Mouse (Mus musculus) ZHBTc4 (cell line): ENCODE measurements around the gene Tshz2.
A peak's percentile ranks its signal among the peaks of the same experiment; 100 is the strongest.

Experiments used
- DNase-seq: peaks from one replicate; pipeline ENCODE4 v3.0.0-alpha.2; 2011; ENCODE audit warnings: low read depth, low spot score

Gene Tshz2

GRCm38 (mm10) chr2:169869468-169869867, 236.7 kb downstream of the Tshz2 start:
- no peak for DNase-seq

DNA sequence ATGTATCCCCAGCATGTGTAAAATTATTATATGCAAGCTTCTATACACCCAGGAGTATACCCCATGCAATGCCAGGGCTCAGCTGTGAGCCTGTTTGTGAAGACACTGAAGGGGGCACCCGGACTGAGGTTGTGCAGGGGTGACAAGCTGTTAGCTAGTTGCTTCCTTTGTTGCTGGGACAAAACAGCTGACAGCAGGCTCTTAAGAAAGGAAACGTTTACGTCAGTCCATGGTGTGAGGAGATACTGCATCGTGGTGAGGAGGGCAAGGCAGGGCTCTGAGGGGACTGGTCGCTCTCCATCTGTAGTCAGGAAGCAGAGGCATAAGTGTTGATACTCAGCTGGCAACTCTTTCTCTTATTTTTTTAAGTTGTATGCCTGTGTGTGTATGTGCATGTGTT, 237.7 kb downstream of the Tshz2 start:
- no peak for DNase-seq

- no peak for DNase-seq
Measured at GRCm38 (mm10) chr2:169871436-169872060, 238.7 kb downstream of the Tshz2 start.

GRCm38 (mm10) chr2:169873442-169873841, 240.6 kb downstream of the Tshz2 start:
- no peak for DNase-seq

DNA sequence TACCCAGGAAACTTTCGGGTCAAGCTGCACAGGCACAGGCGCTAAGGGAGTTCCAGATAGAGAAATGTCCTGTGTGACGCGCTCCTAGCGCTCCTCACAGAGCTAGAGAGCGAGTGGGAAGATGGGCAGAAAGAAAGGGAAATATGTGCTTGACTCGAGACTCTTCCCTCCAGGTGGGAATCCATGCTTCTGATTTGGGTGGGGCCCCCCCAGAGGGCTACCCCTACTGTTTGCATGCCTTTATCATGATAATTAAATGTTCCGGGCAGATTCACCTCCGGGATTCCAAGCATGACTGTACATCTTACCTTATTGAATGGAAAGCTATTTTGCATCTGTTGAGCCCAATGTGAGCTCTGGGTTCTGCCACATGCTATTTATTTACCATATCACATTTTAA, 255.1 kb downstream of the Tshz2 start:
- DNase-seq: peak; percentile 83

DNA sequence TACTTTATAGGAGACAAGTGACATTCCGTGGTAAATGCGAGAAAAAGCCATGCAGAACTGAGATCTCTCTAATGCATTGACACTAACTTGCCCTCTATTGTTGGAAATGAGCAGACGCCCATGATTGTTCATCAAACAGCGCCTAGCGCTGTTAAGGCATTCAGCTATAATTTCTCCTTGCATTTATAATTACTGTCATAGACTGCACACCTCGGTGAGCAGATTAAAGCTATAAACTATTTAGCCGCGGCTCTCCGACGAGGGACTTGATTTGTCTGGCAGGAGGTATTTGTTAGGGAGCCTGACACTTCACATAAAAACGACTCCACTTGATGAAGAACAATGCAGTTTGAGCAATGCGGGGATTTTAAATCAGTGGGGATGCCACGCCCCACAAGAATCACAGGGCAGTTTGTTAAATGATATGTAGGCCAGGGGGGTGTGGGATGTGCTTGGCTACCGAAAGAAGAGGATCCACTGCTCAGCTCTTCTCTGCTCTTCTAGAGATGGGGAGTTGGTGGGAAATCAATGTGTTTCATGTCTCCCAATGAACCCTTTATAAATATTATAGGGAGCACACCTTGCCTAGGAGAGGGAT, 259.7 kb downstream of the Tshz2 start:
- peak; percentile 37 for DNase-seq

GRCm38 (mm10) chr2:169902896-169903295, 270.1 kb downstream of the Tshz2 start:
- no peak for DNase-seq

DNA sequence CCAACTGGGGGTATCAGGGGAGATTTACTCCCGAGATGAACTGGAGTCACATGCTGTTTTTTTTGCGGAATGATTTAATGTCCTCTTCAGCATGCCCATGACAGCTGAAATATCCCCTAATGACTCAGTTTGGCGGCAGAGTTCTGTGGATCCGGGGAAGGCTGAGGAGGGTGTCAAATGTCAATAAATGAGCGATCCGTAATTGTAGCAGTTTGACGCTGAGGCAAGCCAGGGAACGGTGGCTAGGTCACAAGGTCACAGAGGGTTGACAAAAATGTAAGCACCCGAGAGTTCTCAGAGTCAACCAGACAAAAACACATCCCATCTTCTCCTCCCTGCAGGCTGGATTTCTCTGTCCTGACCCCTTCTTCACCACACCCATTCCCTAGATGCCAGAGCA, 273.6 kb downstream of the Tshz2 start:
- DNase-seq: no peak

GRCm38 (mm10) chr2:169907979-169908378, 275.2 kb downstream of the Tshz2 start:
- DNase-seq: no peak

DNA sequence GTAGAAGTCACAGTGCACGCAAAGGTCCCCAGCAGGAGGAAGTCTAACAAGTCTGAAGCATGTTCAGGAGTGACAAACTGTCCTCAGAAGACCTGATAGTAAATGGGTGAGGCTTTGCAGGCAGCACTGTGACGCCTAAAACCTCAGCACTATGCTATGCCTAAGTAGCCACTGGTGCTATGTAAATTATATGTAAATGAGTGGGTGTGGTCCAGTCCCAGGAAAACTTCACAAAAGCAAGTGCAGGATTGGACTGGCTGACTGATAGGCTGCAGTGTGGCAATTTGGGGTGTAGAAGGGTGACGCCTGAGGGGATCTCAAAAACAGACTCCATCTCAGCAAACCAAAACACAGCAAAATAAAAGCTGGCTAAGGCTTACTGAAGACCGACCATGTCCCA, 277.8 kb downstream of the Tshz2 start:
- DNase-seq: peak; percentile 68

DNA sequence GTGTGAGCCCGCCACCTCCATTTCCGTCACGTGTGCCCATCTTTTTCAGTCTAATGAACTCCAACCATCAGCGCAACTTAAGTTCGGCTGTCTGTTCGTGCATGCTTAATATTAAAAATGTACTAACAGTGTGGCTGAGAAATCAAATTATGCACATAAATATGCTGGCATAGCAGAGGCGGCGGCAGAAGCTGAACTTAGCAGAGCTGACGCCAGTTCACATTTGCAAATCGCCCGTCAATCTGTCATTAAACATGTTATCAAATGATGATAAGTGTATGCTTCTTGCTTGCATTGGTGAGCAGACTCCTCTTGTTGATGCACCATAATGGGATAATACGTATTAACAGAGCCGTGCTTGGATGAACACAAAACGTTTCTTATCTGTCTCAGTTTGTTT, 280.0 kb downstream of the Tshz2 start:
- no peak for DNase-seq

DNA sequence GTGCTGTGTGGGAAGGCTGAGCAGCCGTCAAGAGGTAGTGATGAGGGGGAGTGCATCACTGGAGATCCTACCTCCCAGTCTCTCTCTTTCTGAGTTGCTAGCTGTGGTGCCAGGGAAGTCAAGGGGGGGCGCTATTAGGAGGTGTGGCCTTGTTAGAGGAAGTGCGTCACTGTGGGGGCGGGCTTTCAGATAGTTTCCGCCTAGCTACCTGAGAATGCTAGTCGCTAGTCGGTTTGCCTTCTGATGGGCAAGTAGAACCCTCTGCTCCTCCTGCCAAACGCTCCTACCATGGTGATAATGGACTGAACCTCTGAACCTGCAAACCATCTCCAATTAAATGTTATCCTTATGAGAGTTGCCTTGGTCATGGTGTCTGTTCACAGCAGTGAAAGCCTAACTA, 282.1 kb downstream of the Tshz2 start:
- DNase-seq: peak; percentile 96

- peak; percentile 52 for DNase-seq
Measured at GRCm38 (mm10) chr2:169915326-169915725, 282.5 kb downstream of the Tshz2 start.

GRCm38 (mm10) chr2:169919111-169919695, 286.4 kb downstream of the Tshz2 start:
- peak; percentile 81 for DNase-seq

- no peak for DNase-seq
Measured at GRCm38 (mm10) chr2:169924177-169924810, 291.5 kb downstream of the Tshz2 start.

GRCm38 (mm10) chr2:169925466-169925865, 292.7 kb downstream of the Tshz2 start:
- no peak for DNase-seq

GRCm38 (mm10) chr2:169926016-169926415, 293.2 kb downstream of the Tshz2 start:
- DNase-seq: no peak

DNA sequence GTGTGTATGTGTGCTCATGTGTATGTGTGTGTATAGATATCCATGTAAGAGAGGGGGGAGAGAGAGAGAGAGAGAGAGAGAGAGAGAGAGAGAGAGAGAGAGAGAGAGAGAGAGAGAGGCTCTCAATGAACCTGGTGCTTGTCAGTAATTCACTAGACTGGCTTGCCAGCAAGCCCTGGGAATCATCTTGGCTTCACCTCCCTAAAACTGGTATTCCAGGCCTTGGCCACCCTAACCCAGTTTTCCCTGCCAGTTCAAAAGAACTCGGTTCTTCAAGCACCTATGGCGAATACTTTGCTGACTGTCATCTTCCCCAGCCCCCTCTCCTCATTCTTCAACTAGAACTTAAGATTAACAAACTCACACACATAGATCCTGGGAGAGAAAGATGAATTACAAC, 294.6 kb downstream of the Tshz2 start:
- no peak for DNase-seq

DNA sequence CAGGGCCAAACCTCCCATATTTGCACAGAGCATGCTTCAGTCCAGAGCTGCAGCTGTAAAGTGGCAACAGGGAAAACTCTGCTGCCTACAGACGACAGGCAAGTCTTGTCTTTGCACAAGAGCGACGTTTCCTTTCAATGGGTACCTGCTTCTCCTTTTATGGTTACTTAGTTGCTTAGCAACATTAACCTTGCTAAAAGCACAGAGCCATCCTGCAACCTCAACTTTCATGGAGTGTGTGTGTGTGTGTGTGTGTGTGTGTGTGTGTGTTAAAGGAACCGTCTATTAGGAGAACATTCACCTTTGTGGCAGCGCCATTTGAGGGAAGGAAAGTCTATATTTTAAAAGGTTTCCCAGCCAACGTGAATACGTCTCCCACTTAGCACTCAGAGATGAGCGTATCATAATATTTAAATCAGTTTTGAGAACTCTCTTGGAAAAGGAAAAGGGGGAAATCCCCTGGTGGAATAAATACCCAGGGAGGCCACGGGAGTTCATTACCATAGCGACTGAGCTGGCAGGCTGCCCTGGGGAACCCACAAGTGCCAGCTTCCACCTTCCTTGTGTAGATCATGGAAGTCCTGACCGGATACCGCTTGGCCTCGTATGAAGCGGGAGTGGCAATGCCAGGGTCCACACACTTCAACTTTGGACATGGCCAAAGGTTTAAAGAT, 295.8 kb downstream of the Tshz2 start:
- no peak for DNase-seq

DNA sequence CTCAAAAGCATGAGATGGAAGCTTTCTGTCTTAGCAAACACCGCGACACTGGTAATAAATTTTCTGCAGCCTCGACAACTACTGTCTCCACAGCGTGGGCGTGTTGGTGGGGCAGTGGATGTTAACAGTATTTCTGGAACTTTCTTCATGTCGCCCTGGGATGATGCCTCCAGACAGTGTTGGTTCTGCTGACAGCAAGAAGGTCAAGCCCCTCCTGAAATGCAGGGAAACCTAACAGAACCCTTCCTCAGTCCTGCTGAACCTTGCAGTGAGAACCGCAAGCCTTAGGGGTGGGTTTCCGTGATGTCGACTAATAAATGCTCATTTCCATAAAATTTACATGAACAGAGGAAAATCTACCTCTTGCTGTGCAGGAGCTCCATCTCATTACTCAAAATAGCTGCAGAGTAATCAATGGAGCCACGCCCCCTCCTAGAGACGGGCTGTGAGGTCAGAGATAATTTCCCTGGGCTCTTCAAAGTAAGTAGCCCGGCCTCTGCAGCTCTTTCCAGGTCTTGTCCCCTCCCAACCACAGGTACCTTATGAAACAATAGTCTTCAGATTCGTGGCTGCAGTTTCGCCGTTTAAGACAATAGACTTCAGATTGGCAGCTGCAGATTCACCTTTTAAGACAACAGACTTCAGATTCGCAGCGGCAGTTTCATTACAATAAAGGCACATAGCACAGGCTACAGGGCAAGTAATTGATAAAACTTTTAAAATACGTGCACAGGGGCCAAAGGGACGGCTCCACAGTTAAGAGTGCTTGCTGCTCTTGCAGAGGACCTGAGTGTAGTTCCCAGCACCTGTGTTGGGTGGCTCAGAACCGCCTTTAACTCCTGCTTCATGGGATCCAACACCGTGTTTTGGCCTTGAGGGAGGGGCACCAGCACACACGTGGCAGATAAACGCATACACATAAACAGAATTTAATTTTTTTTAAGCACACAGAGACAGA, 297.0 kb downstream of the Tshz2 start:
- peak; percentile 93 for DNase-seq

DNA sequence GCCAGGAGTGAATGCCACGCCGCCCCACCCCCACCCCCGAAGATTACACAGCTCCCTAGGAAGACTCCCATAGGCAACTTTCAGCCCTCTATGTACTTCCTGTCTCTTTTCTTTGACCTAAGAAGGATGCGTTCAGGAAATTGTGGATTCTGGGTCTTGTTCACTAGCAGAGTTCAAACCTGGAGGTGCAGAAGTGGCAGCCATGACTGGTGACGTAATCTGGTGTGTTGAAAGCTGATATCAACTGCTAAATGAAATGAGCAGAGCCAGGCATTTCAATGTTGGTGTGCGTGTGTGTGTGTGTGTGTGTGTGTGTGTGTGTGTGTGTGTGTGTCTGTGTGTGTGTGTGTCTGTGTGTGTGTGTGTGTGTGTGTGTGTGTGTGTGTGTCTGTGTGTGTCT, 302.8 kb downstream of the Tshz2 start:
- no peak for DNase-seq
